Mouse (Mus musculus): ENCODE measurements at regions not wholly inside any gene's neighbourhood (a gene's known extent, or its start where the extent isn't known, plus 50 kb on each side); places are given as distances from the start of the nearest gene placed in this dataset.
A peak's percentile ranks its signal among the peaks of the same experiment; 100 is the strongest.

GRCm38 (mm10) chr6:110120406-110120805 is 525.0 kb upstream of the Grm7 start:
- Histone ChIP-seq H3K36me3 (ENCODE audit: control insufficient read depth, insufficient read depth, low read length) (no peaks in the 10 kb centered on the region), H3K9me3 (ENCODE audit: control insufficient read depth, low read length) (no peaks in the 10 kb centered on the region), H3K4me2 (no peak overlapping the region), H3K27me3 (ENCODE audit: control insufficient read depth, insufficient read depth, low read length) (peaks cover 4% of the 10 kb centered on the region; the same call in 1 of the 2 replicates), H3K9ac (ENCODE audit: low read length) (no peak overlapping the region), H3K27ac (ENCODE audit: low read depth, low read length) (no peak overlapping the region), H3K4me1 (ENCODE audit: control insufficient read depth, insufficient read depth, low read length) (no peaks in the 10 kb centered on the region), H3K4me3 (ENCODE audit: low read depth, low read length) (no peak overlapping the region)
- DNase-seq (ENCODE audit: low spot score, missing footprints) (no peak), ATAC-seq (ENCODE audit: low FRiP score) (no peak)
- 91% methylated on average over 1 of the region's 1 CpGs for WGBS

- no peaks in the 10 kb centered on the region for H3K27me3 ChIP-seq (ENCODE audit: control insufficient read depth, insufficient read depth, low read length)
- no peaks in the 10 kb centered on the region for H3K36me3 ChIP-seq (ENCODE audit: control insufficient read depth, insufficient read depth, low read length)
- no peaks in the 10 kb centered on the region for H3K9me3 ChIP-seq (ENCODE audit: control insufficient read depth, low read length)
- H3K4me3 ChIP-seq (ENCODE audit: low read depth, low read length) = no peak overlapping the region
- H3K4me2 ChIP-seq = no peak overlapping the region
- DNase-seq (ENCODE audit: low spot score, missing footprints) (peak; percentile 66), ATAC-seq (ENCODE audit: low FRiP score) (no peak)
- 89% methylated on average over 3 of the region's 3 CpGs for WGBS
- H3K4me1 ChIP-seq (ENCODE audit: control insufficient read depth, insufficient read depth, low read length) = no peaks in the 10 kb centered on the region
- H3K9ac ChIP-seq (ENCODE audit: low read length) = no peak overlapping the region
- no peak overlapping the region for H3K27ac ChIP-seq (ENCODE audit: low read depth, low read length)
Observed at GRCm38 (mm10) chr6:110132271-110132670, 513.1 kb upstream of the Grm7 start.

GRCm38 (mm10) chr6:110133587-110133986 is 511.8 kb upstream of the Grm7 start:
- no peaks in the 10 kb centered on the region for H3K27me3 ChIP-seq (ENCODE audit: control insufficient read depth, insufficient read depth, low read length)
- no peaks in the 10 kb centered on the region for H3K9me3 ChIP-seq (ENCODE audit: control insufficient read depth, low read length)
- H3K9ac ChIP-seq (ENCODE audit: low read length) = no peak overlapping the region
- no peaks in the 10 kb centered on the region for H3K4me1 ChIP-seq (ENCODE audit: control insufficient read depth, insufficient read depth, low read length)
- WGBS = 90% methylated on average over 1 of the region's 1 CpGs
- no peaks in the 10 kb centered on the region for H3K36me3 ChIP-seq (ENCODE audit: control insufficient read depth, insufficient read depth, low read length)
- ATAC-seq (ENCODE audit: low FRiP score) (no peak), DNase-seq (ENCODE audit: low spot score, missing footprints) (peak; percentile 28)
- H3K4me2 ChIP-seq = no peak overlapping the region
- H3K4me3 ChIP-seq (ENCODE audit: low read depth, low read length) = no peak overlapping the region
- no peak overlapping the region for H3K27ac ChIP-seq (ENCODE audit: low read depth, low read length)

- H3K27me3 ChIP-seq (ENCODE audit: control insufficient read depth, insufficient read depth, low read length) = no peaks in the 10 kb centered on the region
- no peak for ATAC-seq (ENCODE audit: low FRiP score)
- no peaks in the 10 kb centered on the region for H3K36me3 ChIP-seq (ENCODE audit: control insufficient read depth, insufficient read depth, low read length)
- no peak overlapping the region for H3K4me2 ChIP-seq
- H3K9me3 ChIP-seq (ENCODE audit: control insufficient read depth, low read length) = no peaks in the 10 kb centered on the region
- no peak overlapping the region for H3K27ac ChIP-seq (ENCODE audit: low read depth, low read length)
- no peaks in the 10 kb centered on the region for H3K4me1 ChIP-seq (ENCODE audit: control insufficient read depth, insufficient read depth, low read length)
- 55% methylated on average over 7 of the region's 7 CpGs for WGBS
- no peak for DNase-seq (ENCODE audit: low spot score, missing footprints)
- no peak overlapping the region for H3K9ac ChIP-seq (ENCODE audit: low read length)
- no peak overlapping the region for H3K4me3 ChIP-seq (ENCODE audit: low read depth, low read length)
Observed at GRCm38 (mm10) chr6:110137043-110137650, 508.2 kb upstream of the Grm7 start.

- DNase-seq (ENCODE audit: low spot score, missing footprints) = no peak
- Histone ChIP-seq H3K27me3 (ENCODE audit: control insufficient read depth, insufficient read depth, low read length) (no peaks in the 10 kb centered on the region), H3K27ac (ENCODE audit: low read depth, low read length) (no peak overlapping the region), H3K9me3 (ENCODE audit: control insufficient read depth, low read length) (no peaks in the 10 kb centered on the region), H3K4me3 (ENCODE audit: low read depth, low read length) (no peak overlapping the region), H3K9ac (ENCODE audit: low read length) (no peak overlapping the region), H3K36me3 (ENCODE audit: control insufficient read depth, insufficient read depth, low read length) (no peaks in the 10 kb centered on the region), H3K4me1 (ENCODE audit: control insufficient read depth, insufficient read depth, low read length) (no peaks in the 10 kb centered on the region), H3K4me2 (no peak overlapping the region)
- no peak for ATAC-seq (ENCODE audit: low FRiP score)
- WGBS = 89% methylated on average over 2 of the region's 2 CpGs
Observed at GRCm38 (mm10) chr6:110139396-110139795, 506.0 kb upstream of the Grm7 start.

GRCm38 (mm10) chr6:110168539-110168938 is 476.8 kb upstream of the Grm7 start:
- no peak overlapping the region for H3K4me3 ChIP-seq (ENCODE audit: low read depth, low read length)
- H3K36me3 ChIP-seq (ENCODE audit: control insufficient read depth, insufficient read depth, low read length) = no peaks in the 10 kb centered on the region
- H3K9ac ChIP-seq (ENCODE audit: low read length) = no peak overlapping the region
- H3K27me3 ChIP-seq (ENCODE audit: control insufficient read depth, insufficient read depth, low read length) = no peaks in the 10 kb centered on the region
- H3K4me1 ChIP-seq (ENCODE audit: control insufficient read depth, insufficient read depth, low read length) = no peaks in the 10 kb centered on the region
- ATAC-seq (ENCODE audit: low FRiP score) (peak; percentile 66; the same call in 1 of the 2 replicates), DNase-seq (ENCODE audit: low spot score, missing footprints) (no peak)
- H3K27ac ChIP-seq (ENCODE audit: low read depth, low read length) = no peak overlapping the region
- 75% methylated on average over 2 of the region's 2 CpGs for WGBS
- no peak overlapping the region for H3K4me2 ChIP-seq
- H3K9me3 ChIP-seq (ENCODE audit: control insufficient read depth, low read length) = no peaks in the 10 kb centered on the region

- Histone ChIP-seq H3K9ac (ENCODE audit: low read length) (no peak overlapping the region), H3K4me1 (ENCODE audit: control insufficient read depth, insufficient read depth, low read length) (no peaks in the 10 kb centered on the region), H3K27ac (ENCODE audit: low read depth, low read length) (no peak overlapping the region), H3K27me3 (ENCODE audit: control insufficient read depth, insufficient read depth, low read length) (no peaks in the 10 kb centered on the region), H3K9me3 (ENCODE audit: control insufficient read depth, low read length) (no peaks in the 10 kb centered on the region), H3K36me3 (ENCODE audit: control insufficient read depth, insufficient read depth, low read length) (no peaks in the 10 kb centered on the region), H3K4me2 (no peak overlapping the region), H3K4me3 (ENCODE audit: low read depth, low read length) (no peak overlapping the region)
- WGBS = 71% methylated on average over 2 of the region's 2 CpGs
- ATAC-seq (ENCODE audit: low FRiP score) (peak; percentile 76; the same call in 1 of the 2 replicates), DNase-seq (ENCODE audit: low spot score, missing footprints) (no peak)
Observed at GRCm38 (mm10) chr6:110205973-110206372, 439.4 kb upstream of the Grm7 start.

- Histone ChIP-seq H3K9me3 (ENCODE audit: control insufficient read depth, low read length) (no peaks in the 10 kb centered on the region), H3K4me2 (no peak overlapping the region), H3K27me3 (ENCODE audit: control insufficient read depth, insufficient read depth, low read length) (no peaks in the 10 kb centered on the region), H3K36me3 (ENCODE audit: control insufficient read depth, insufficient read depth, low read length) (no peaks in the 10 kb centered on the region), H3K9ac (ENCODE audit: low read length) (no peak overlapping the region), H3K4me1 (ENCODE audit: control insufficient read depth, insufficient read depth, low read length) (no peaks in the 10 kb centered on the region), H3K27ac (ENCODE audit: low read depth, low read length) (no peak overlapping the region), H3K4me3 (ENCODE audit: low read depth, low read length) (no peak overlapping the region)
- ATAC-seq (ENCODE audit: low FRiP score) = no peak
- DNase-seq (ENCODE audit: low spot score, missing footprints) = no peak
- 81% methylated on average over 1 of the region's 1 CpGs for WGBS
Observed at GRCm38 (mm10) chr6:110208822-110209221, 436.6 kb upstream of the Grm7 start.

GRCm38 (mm10) chr6:110247490-110247889 is 397.9 kb upstream of the Grm7 start:
- Histone ChIP-seq H3K9ac (ENCODE audit: low read length) (no peak overlapping the region), H3K9me3 (ENCODE audit: control insufficient read depth, low read length) (no peaks in the 10 kb centered on the region), H3K4me2 (no peak overlapping the region), H3K36me3 (ENCODE audit: control insufficient read depth, insufficient read depth, low read length) (no peaks in the 10 kb centered on the region), H3K4me1 (ENCODE audit: control insufficient read depth, insufficient read depth, low read length) (no peaks in the 10 kb centered on the region), H3K27ac (ENCODE audit: low read depth, low read length) (no peak overlapping the region), H3K4me3 (ENCODE audit: low read depth, low read length) (no peak overlapping the region), H3K27me3 (ENCODE audit: control insufficient read depth, insufficient read depth, low read length) (no peaks in the 10 kb centered on the region)
- 81% methylated on average over 1 of the region's 1 CpGs for WGBS
- ATAC-seq (ENCODE audit: low FRiP score) = no peak
- DNase-seq (ENCODE audit: low spot score, missing footprints) = no peak
